Mouse (Mus musculus): ENCODE data around the gene Olfr1047.
"Not testable (repeated sequence)": the region's sequence is repeated elsewhere in the genome, so short reads cannot be mapped to it uniquely, and the experiment has no call there.

Olfr1047 gene

GRCm38 (mm10) chr2:86231301-86231700 is at the start of gene Olfr1047:
TSS of gene Olfr1047 (minus strand) at chr2:86231401.
- in situ Hi-C loops (cut with MboI, MseI): no loop called here

- in situ Hi-C loops (cut with MboI, MseI): not testable (repeated sequence)
These were observed 47.8 kb upstream of the Olfr1047 start, which contains the start of gene Olfr1051 for GRCm38 (mm10) chr2:86278988-86279387. TSS of gene Olfr1051 (minus strand) at chr2:86279088.

- in situ Hi-C loops (cut with MboI, MseI): not testable (repeated sequence)
These were observed 27.0 kb upstream of the Olfr1047 start, which contains the start of gene Olfr1049 for GRCm38 (mm10) chr2:86258228-86258627. TSS of gene Olfr1049 (minus strand) at chr2:86258328.

GRCm38 (mm10) chr2:86240189-86240588 is 9.0 kb upstream of the Olfr1047 start, which contains the start of gene Olfr1048:
TSS of gene Olfr1048 (minus strand) at chr2:86240289.
- in situ Hi-C loops (cut with MboI, MseI): no loop called here

GRCm38 (mm10) chr2:86219214-86219613 is 12.0 kb downstream of the Olfr1047 start, which contains the start of gene Olfr1046:
TSS of gene Olfr1046 (minus strand) at chr2:86219314.
- in situ Hi-C loops (cut with MboI, MseI): no loop called here

- in situ Hi-C loops (cut with MboI, MseI): no loop called here
These were observed 28.3 kb downstream of the Olfr1047 start, which contains the start of gene Olfr1045 for GRCm38 (mm10) chr2:86202909-86203308. TSS of gene Olfr1045 (minus strand) at chr2:86203009.

- in situ Hi-C loops (cut with MboI, MseI): no loop called here
These were observed 35.3 kb downstream of the Olfr1047 start for GRCm38 (mm10) chr2:86195863-86196262.

- in situ Hi-C loops (cut with MboI, MseI): no loop called here
These were observed 45.6 kb downstream of the Olfr1047 start, which contains the start of gene Olfr52 for GRCm38 (mm10) chr2:86185583-86185982. TSS of gene Olfr52 (minus strand) at chr2:86185683.

GRCm38 (mm10) chr2:86179950-86180349 is 51.3 kb downstream of the Olfr1047 start:
- in situ Hi-C loops (cut with MboI, MseI): no loop called here

GRCm38 (mm10) chr2:86177720-86178119 is 53.5 kb downstream of the Olfr1047 start, which contains the start of gene Olfr1044:
TSS of gene Olfr1044 (minus strand) at chr2:86177820.
- in situ Hi-C loops (cut with MboI, MseI): no loop called here
